Mouse (Mus musculus): ENCODE data around the gene Isyna1. TPM values are rescaled to one million over a fixed set of nuclear protein-coding genes. Genes with fewer than 3 reads are reported as not detected.

Gene Isyna1
- polyA plus RNA-seq, 1 experiment from 2014 or later: 107 TPM

DNA sequence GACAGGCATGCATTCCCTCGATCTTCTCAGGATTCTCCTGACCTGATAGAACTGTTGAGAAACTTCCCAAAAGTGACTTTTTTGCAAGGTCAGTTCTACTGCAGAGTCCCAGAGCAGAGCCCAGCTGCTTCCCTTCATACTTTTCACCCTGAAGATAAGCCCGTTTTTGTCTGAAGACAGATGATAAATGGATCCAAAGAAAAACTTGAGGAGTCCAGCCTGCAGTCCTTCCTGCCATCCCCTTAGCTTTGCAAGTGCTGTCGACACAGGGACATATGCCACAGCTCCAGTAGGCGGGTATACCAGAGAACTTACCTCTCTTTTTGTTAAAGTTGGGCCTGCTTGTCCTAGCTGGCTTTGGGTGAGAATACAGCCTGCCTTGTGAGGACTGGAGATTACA is 32.8 kb upstream of the Isyna1 start:
- Histone ChIP-seq H3K27ac (replicated peaks) (no peak overlapping the region), H3K9ac (replicated peaks) (no peak overlapping the region), H3K4me1 (peaks cover 7% of the 10 kb centered on the region; the same call in 1 of the 2 replicates), H3K4me3 (no peak overlapping the region), H3K27me3 (no peaks in the 10 kb centered on the region), H3K9me3 (no peaks in the 10 kb centered on the region), H3K36me3 (no peaks in the 10 kb centered on the region), H3K4me2 (replicated peaks) (no peak overlapping the region)
- no peak for ATAC-seq (ENCODE audit: low FRiP score, low read depth)
- WGBS: 82% methylated on average over 4 of the region's 4 CpGs

DNA sequence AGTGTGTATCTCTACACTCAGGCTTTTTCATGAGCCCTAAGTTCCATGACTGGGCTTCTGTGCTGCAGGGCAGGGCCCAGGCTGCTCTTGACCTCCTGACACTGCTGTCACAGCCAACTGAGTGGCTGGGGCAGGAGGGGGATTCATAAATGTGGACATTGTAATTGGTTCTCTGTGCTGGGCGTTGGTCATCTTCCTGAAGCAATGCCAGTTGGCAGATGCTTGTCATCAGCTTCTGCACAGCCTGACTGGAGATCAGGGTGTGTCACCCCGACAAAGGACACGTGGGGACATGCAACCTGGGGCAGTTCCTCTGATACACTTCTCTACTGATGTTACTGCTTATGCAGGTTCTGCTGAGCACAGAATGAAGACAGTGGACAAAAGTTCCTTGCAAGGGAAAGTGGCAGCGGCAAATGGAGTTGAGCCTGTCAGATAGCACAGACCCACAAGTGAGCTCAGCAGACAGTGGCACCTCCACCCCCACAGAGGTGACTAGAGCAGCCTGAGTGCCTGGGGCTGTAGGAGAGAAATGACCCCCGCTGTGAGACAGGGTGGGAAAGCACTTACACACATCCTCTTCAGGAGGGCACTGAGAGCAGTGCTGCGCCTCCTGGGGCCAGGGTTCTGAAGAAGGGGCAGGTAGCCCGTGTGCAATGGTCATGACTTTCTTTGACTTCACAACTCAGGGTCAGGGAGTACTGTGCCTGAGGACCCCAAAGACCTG is 32.2 kb upstream of the Isyna1 start:
- Histone ChIP-seq H3K4me3 (no peak overlapping the region), H3K9ac (replicated peaks) (no peak overlapping the region), H3K27me3 (no peaks in the 10 kb centered on the region), H3K4me2 (replicated peaks) (no peak overlapping the region), H3K9me3 (no peaks in the 10 kb centered on the region), H3K27ac (replicated peaks) (no peak overlapping the region), H3K4me1 (peaks cover 7% of the 10 kb centered on the region; the same call in 1 of the 2 replicates), H3K36me3 (no peaks in the 10 kb centered on the region)
- ATAC-seq (ENCODE audit: low FRiP score, low read depth): no peak; the same call in 1 of the 2 replicates
- WGBS: 85% methylated on average over 7 of the region's 7 CpGs

DNA sequence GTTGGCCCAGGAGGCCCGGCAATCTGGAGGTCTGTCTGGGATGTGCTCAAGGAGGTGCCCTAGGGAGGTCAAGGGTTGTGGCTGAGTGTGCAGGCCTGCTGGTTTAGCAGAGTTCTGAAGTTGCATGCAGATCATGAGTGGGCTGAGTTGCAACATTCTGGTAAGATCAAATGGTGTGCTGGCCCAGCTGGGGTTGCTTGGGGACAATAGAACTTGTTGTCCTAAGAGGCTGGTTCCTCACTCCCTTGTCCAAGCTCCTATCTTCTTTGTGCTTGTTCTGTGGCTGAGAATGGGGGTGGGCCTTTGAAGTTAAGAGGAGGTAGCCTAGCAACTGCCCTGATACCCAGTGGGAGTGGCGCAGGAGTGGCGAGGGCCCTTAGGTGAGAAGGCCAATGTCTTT is 31.4 kb upstream of the Isyna1 start:
- no peak for ATAC-seq (ENCODE audit: low FRiP score, low read depth)
- H3K27me3 ChIP-seq: no peaks in the 10 kb centered on the region
- no peak overlapping the region for H3K27ac ChIP-seq (replicated peaks)
- peaks cover 7% of the 10 kb centered on the region; the same call in 1 of the 2 replicates for H3K4me1 ChIP-seq
- H3K4me3 ChIP-seq: no peak overlapping the region
- H3K4me2 ChIP-seq (replicated peaks): no peak overlapping the region
- no peaks in the 10 kb centered on the region for H3K36me3 ChIP-seq
- WGBS: 85% methylated on average over 3 of the region's 3 CpGs
- H3K9me3 ChIP-seq: no peaks in the 10 kb centered on the region
- no peak overlapping the region for H3K9ac ChIP-seq (replicated peaks)

DNA sequence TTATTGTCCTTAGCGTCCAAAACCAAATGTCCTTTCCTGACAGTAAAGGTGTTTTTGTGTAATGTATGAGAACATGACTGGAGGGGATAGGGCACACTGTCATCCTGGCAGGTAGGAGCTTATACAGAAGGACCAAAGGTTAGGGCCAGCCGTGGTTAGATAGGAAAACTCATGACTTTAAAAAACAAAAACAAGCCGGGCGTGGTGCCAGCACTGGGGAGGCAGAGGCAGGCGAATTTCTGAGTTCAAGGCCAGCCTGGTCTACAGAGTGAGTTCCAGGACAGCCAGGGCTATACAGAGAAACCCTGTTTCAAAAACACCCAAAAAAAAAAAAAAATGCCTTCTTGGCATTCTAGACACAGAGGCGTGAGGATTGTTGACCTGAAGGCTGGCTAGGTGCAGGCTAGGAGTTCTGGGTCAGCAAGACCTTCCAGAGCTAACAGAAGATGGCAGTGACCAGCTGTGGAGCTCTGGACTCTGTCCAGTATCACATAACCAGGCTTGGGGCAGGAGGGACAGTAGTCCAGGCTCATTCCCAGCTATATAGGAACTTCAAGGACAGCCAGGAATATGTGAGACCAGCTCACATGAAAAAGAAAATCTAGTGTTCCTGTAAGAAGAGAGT is 30.3 kb upstream of the Isyna1 start:
- WGBS: 87% methylated on average over 6 of the region's 6 CpGs
- no peak overlapping the region for H3K4me2 ChIP-seq (replicated peaks)
- no peak overlapping the region for H3K4me3 ChIP-seq
- H3K36me3 ChIP-seq: no peaks in the 10 kb centered on the region
- no peaks in the 10 kb centered on the region for H3K27me3 ChIP-seq
- H3K4me1 ChIP-seq: peaks cover 7% of the 10 kb centered on the region; the same call in 1 of the 2 replicates
- H3K9me3 ChIP-seq: no peaks in the 10 kb centered on the region
- no peak for ATAC-seq (ENCODE audit: low FRiP score, low read depth)
- H3K9ac ChIP-seq (replicated peaks): no peak overlapping the region
- no peak overlapping the region for H3K27ac ChIP-seq (replicated peaks)

DNA sequence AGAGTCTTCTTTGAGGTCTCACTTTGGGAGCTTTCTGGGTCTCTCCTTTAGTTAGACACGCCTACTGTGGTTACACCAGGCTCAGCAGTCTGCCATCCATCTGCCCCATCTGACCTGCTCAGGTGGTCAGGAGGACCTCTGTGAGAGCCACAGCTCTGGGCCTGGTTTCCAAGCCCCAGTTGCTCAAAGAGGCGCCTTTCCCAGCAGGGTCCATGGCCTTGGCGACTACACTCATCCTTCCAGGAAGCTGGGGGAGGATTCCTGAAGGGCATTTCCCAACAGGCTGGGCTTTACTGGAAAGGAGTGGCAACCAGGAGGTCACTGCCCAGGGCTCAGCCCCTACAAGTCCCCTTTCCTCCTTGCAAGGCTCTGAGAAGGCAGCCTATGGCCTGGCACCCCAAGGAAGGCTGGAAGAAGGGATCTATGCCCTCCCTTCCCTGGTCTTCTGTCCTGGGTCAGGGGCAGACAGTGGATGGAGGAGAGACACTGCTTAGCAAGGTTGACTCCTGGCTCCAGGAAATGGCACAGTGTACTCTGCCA is 29.4 kb upstream of the Isyna1 start:
- H3K4me3 ChIP-seq: no peak overlapping the region
- ATAC-seq (ENCODE audit: low FRiP score, low read depth): no peak
- H3K4me1 ChIP-seq: peaks cover 7% of the 10 kb centered on the region; the same call in 1 of the 2 replicates
- H3K27ac ChIP-seq (replicated peaks): no peak overlapping the region
- H3K9ac ChIP-seq (replicated peaks): no peak overlapping the region
- WGBS: 96% methylated on average over 3 of the region's 3 CpGs
- H3K9me3 ChIP-seq: no peaks in the 10 kb centered on the region
- H3K27me3 ChIP-seq: no peaks in the 10 kb centered on the region
- no peak overlapping the region for H3K4me2 ChIP-seq (replicated peaks)
- H3K36me3 ChIP-seq: no peaks in the 10 kb centered on the region

DNA sequence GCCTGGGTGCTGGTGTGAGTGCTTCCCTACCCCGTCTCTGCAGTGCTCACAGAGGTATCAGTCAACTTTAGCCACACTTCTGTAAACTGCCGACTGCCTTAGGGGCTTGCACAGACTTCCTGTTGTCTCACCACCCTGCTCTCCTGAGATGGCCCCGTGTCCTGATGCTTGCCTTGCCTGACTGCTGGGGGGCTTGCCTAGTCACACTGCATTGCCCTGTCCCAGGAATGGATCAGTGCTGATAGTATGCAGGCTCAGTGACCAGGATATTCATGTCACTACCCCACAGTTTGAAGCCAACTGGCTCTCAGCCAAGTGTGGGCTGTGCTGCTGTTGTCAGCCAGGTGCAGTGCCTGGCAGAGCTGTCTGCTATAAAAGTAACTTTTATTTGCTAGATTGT is 28.6 kb upstream of the Isyna1 start:
- no peaks in the 10 kb centered on the region for H3K9me3 ChIP-seq
- 87% methylated on average over 3 of the region's 3 CpGs for WGBS
- H3K4me2 ChIP-seq (replicated peaks): no peak overlapping the region
- peaks cover 8% of the 10 kb centered on the region; the same call in 1 of the 2 replicates for H3K4me1 ChIP-seq
- H3K36me3 ChIP-seq: no peaks in the 10 kb centered on the region
- no peak overlapping the region for H3K4me3 ChIP-seq
- no peak overlapping the region for H3K27ac ChIP-seq (replicated peaks)
- no peak overlapping the region for H3K9ac ChIP-seq (replicated peaks)
- H3K27me3 ChIP-seq: no peaks in the 10 kb centered on the region
- no peak for ATAC-seq (ENCODE audit: low FRiP score, low read depth)

DNA sequence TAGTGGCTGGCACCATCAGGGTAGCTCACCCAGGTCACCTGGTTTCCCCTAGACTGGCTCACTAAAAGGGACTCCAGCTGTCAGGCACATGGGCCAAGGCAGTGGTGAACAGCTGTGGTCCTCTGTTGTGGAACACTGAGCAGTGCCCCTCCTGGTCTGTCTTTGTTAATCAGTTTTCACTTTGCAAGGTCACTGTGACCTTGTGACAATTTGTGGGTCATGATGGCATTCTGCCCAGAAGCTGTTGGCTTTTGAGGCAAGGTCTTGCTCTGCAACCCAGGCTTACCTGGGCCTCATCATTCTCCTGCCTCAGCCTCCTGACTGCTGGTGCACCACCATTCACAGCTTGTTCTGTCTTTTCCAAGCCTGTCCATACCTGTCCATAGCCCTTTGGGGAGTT is 23.8 kb upstream of the Isyna1 start:
- no peak overlapping the region for H3K4me2 ChIP-seq (replicated peaks)
- H3K27me3 ChIP-seq: no peaks in the 10 kb centered on the region
- no peaks in the 10 kb centered on the region for H3K9me3 ChIP-seq
- H3K9ac ChIP-seq (replicated peaks): no peak overlapping the region
- H3K27ac ChIP-seq (replicated peaks): no peak overlapping the region
- H3K4me1 ChIP-seq: peaks cover 3% of the 10 kb centered on the region; the same call in 1 of the 2 replicates
- ATAC-seq (ENCODE audit: low FRiP score, low read depth): no peak
- H3K4me3 ChIP-seq: no peak overlapping the region
- H3K36me3 ChIP-seq: peaks cover 20% of the 10 kb centered on the region

DNA sequence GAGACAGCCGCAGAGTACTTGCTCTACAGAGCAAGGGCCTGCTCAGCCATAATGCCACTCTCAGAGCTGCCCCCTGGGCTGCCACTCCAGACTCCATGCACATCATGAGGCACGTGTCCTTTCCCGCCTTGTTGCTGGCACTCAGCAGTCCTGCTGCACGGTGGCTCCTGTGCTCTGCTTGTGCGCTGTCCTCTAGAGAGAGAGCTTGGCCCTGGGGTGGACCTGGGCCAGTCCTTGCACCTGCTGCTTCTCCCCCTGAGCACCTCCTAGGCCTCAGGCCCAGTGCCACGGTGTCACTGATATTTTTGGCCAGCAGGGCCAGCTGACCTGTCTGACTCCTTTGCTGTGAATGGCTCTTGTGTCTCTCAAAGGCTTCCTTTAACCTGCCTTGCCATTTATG is 23.2 kb upstream of the Isyna1 start:
- Histone ChIP-seq H3K36me3 (peaks cover 21% of the 10 kb centered on the region), H3K9ac (replicated peaks) (no peak overlapping the region), H3K4me2 (replicated peaks) (no peak overlapping the region), H3K27ac (replicated peaks) (no peak overlapping the region), H3K9me3 (no peaks in the 10 kb centered on the region), H3K27me3 (no peaks in the 10 kb centered on the region), H3K4me1 (0 out of 2 replicates have a peak, but pooled peaks cover 3% of the 10 kb centered on the region), H3K4me3 (no peak overlapping the region)
- WGBS: 76% methylated on average over 6 of the region's 6 CpGs
- ATAC-seq (ENCODE audit: low FRiP score, low read depth): no peak

DNA sequence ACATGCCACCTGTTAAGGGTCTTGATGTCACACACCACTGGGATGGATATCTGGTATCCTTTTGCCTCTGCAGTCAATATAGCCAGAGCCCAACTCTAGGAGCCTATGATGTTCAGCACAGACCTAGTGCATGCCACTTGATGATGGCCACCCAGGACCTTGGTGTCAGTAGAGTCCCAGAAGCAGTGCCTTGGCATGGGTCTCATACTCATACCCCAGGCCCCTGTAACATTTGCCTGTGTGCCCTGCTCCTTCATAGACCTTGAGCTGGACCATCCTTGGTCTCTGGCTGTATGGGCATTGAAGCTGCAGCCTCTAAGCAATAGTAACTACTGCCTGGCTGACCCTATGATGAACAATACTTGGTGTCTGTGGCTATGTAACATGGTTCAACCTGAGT is 19.9 kb upstream of the Isyna1 start:
- no peak for ATAC-seq (ENCODE audit: low FRiP score, low read depth)
- Histone ChIP-seq H3K4me2 (replicated peaks) (no peak overlapping the region), H3K36me3 (peaks cover 35% of the 10 kb centered on the region), H3K9ac (replicated peaks) (no peak overlapping the region), H3K27me3 (no peaks in the 10 kb centered on the region), H3K27ac (replicated peaks) (no peak overlapping the region), H3K9me3 (no peaks in the 10 kb centered on the region), H3K4me3 (no peak overlapping the region), H3K4me1 (0 out of 2 replicates have a peak, but pooled peaks cover 3% of the 10 kb centered on the region)

DNA sequence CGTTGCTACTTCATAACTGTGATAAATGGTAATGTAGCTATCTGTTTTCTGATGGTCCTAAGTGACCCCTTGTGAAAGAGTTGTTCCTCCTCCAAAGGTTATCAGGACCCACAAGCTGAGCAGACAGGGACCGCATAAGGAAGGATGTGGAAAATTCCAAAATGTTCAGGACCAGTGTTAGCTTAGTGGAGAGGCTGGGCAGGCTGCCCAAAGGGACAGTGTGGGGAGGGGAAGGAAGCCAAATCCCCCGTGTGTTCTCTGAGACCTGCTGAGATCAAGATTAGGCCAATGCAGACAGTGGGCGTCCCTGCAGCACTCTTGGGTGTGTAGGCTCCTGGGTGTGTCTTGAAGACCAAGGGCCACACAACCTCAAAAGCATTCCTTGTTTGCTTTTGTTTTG is 19.3 kb upstream of the Isyna1 start:
- 88% methylated on average over 4 of the region's 4 CpGs for WGBS
- no peaks in the 10 kb centered on the region for H3K27me3 ChIP-seq

DNA sequence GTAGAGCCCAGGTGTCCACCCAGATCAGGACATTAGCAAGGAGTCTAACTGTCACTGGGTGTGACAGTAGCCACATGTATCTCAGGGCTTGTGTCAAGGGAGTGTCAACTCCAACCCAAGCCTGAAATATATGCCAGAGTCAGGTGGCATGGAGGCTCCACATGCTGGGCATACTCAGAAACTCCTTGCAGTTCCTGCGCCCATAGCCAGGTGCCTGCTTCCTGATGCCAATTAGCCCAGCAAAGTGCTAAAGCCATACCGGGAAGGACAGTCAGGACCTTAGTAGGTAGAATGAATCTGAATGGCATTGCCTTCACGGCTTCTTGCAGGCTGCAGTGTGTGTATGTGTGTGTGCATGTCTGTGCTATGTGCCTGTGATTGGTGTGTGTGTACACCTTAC is 17.0 kb upstream of the Isyna1 start:
- Histone ChIP-seq H3K27ac (replicated peaks) (no peak overlapping the region), H3K9ac (replicated peaks) (no peak overlapping the region), H3K4me2 (replicated peaks) (no peak overlapping the region), H3K27me3 (no peaks in the 10 kb centered on the region), H3K4me3 (no peak overlapping the region), H3K9me3 (no peaks in the 10 kb centered on the region), H3K36me3 (peaks cover 60% of the 10 kb centered on the region), H3K4me1 (no peaks in the 10 kb centered on the region)
- 96% methylated on average over 3 of the region's 3 CpGs for WGBS
- no peak for ATAC-seq (ENCODE audit: low FRiP score, low read depth)

More for the DNA sequence above, 19.3 kb upstream of the Isyna1 start:
- Histone ChIP-seq H3K4me1 (0 out of 2 replicates have a peak, but pooled peaks cover 3% of the 10 kb centered on the region), H3K9me3 (no peaks in the 10 kb centered on the region), H3K36me3 (peaks cover 37% of the 10 kb centered on the region), H3K27ac (replicated peaks) (no peak overlapping the region), H3K4me3 (no peak overlapping the region), H3K4me2 (replicated peaks) (no peak overlapping the region), H3K9ac (replicated peaks) (no peak overlapping the region)
- no peak for ATAC-seq (ENCODE audit: low FRiP score, low read depth)

Measured in midbrain, embryonic 12.5 days (tissue).